Mouse (Mus musculus) bone marrow, adult 2 months (tissue): ENCODE measurements around the gene Fermt3.

Experiments used
- CTCF ChIP-seq: fragments of 200-500 bp; IDR thresholded peaks from 2 replicates; pipeline ENCODE4 v1.5.1; 2011; ENCODE audit warnings: low read length, control low read depth; ENCODE audit not compliant: control insufficient read depth, insufficient read depth
- POLR2A ChIP-seq: fragments of 200-500 bp; IDR thresholded peaks from 2 replicates; pipeline ENCODE4 v1.6.1; 2011; ENCODE audit warnings: low read depth, mild to moderate bottlenecking, control low read depth, low read length, borderline replicate concordance; ENCODE audit not compliant: control insufficient read depth

DNA sequence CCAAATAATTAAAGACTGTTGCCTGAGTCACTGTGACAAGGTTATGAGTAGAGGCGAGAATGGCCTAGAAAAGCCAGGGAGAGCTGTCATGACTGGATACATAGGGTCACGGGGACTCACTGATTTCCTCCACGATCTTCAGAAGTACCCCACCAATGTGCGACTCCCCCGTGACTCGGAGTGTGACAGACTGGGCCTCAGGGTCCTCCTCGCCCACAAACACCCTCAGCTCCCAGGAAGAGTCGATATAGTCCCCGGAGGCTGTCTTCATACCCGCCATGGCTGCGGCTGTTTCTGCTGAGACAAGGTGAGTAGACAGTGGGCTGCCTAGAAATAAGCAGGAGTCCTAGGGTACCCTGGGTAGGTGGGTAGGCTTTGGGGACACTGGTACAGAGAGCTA is 723 bp downstream of the Fermt3 start:
- TF ChIP-seq CTCF (no peak), POLR2A (no peak)
